Mouse (Mus musculus): ENCODE measurements around the gene Mapt. TPM values are rescaled to one million over a fixed set of nuclear protein-coding genes. Genes with fewer than 3 reads are reported as not detected.

The Mapt gene
- total and polyA plus RNA-seq, 2 experiments from 2014 or later, result 673 to 1,377 TPM

- Histone ChIP-seq H3K4me2 (ENCODE audit: low read depth, low read length, poor library complexity, severe bottlenecking) (no peak overlapping the region), H3K4me1 (ENCODE audit: insufficient read depth, low read length) (no peaks in the 10 kb centered on the region), H3K9ac (replicated peaks; ENCODE audit: low read length, poor library complexity, severe bottlenecking) (no peak overlapping the region), H3K27ac (ENCODE audit: low read depth, low read length) (no peak overlapping the region), H3K36me3 (ENCODE audit: insufficient read depth, low read length) (peaks cover 47% of the 10 kb centered on the region), H3K4me3 (ENCODE audit: low read depth, low read length) (no peak overlapping the region), H3K9me3 (ENCODE audit: low read length) (no peaks in the 10 kb centered on the region), H3K27me3 (ENCODE audit: insufficient read depth, low read length) (no peaks in the 10 kb centered on the region)
- no peak for TF ChIP-seq CTCF (IDR thresholded peaks at IDR 0.05)
- ATAC-seq (ENCODE audit: low FRiP score) (no peak), DNase-seq (ENCODE audit: low spot score) (no peak)
- WGBS, result 96% methylated on average over 7 of the region's 7 CpGs
Observed at GRCm38 (mm10) chr11:104305711-104306110, 74.5 kb downstream of the Mapt start.

- WGBS, result 93% methylated on average over 13 of the region's 13 CpGs
- H3K9ac ChIP-seq (replicated peaks; ENCODE audit: low read length, poor library complexity, severe bottlenecking), result no peak overlapping the region
- no peak for DNase-seq (ENCODE audit: low spot score)
- no peak for ATAC-seq (ENCODE audit: low FRiP score)
- no peak overlapping the region for H3K27ac ChIP-seq (ENCODE audit: low read depth, low read length)
- no peaks in the 10 kb centered on the region for H3K9me3 ChIP-seq (ENCODE audit: low read length)
- H3K4me1 ChIP-seq (ENCODE audit: insufficient read depth, low read length), result no peaks in the 10 kb centered on the region
- H3K36me3 ChIP-seq (ENCODE audit: insufficient read depth, low read length), result peaks cover 44% of the 10 kb centered on the region
- no peak overlapping the region for H3K4me2 ChIP-seq (ENCODE audit: low read depth, low read length, poor library complexity, severe bottlenecking)
- no peak for TF ChIP-seq CTCF (IDR thresholded peaks at IDR 0.05)
- H3K27me3 ChIP-seq (ENCODE audit: insufficient read depth, low read length), result no peaks in the 10 kb centered on the region
- H3K4me3 ChIP-seq (ENCODE audit: low read depth, low read length), result no peak overlapping the region
Observed at GRCm38 (mm10) chr11:104306483-104306882, 75.3 kb downstream of the Mapt start.

GRCm38 (mm10) chr11:104307136-104307535 is 75.9 kb downstream of the Mapt start:
- H3K27ac ChIP-seq (ENCODE audit: low read depth, low read length), result no peak overlapping the region
- H3K9me3 ChIP-seq (ENCODE audit: low read length), result no peaks in the 10 kb centered on the region
- ATAC-seq (ENCODE audit: low FRiP score) (no peak), DNase-seq (ENCODE audit: low spot score) (no peak)
- H3K27me3 ChIP-seq (ENCODE audit: insufficient read depth, low read length), result no peaks in the 10 kb centered on the region
- H3K4me2 ChIP-seq (ENCODE audit: low read depth, low read length, poor library complexity, severe bottlenecking), result no peak overlapping the region
- H3K4me3 ChIP-seq (ENCODE audit: low read depth, low read length), result no peak overlapping the region
- H3K4me1 ChIP-seq (ENCODE audit: insufficient read depth, low read length), result no peaks in the 10 kb centered on the region
- TF ChIP-seq CTCF (IDR thresholded peaks at IDR 0.05), result no peak
- H3K36me3 ChIP-seq (ENCODE audit: insufficient read depth, low read length), result peaks cover 40% of the 10 kb centered on the region
- WGBS, result 66% methylated on average over 4 of the region's 4 CpGs
- H3K9ac ChIP-seq (replicated peaks; ENCODE audit: low read length, poor library complexity, severe bottlenecking), result no peak overlapping the region

- peaks cover 39% of the 10 kb centered on the region for H3K36me3 ChIP-seq (ENCODE audit: insufficient read depth, low read length)
- no peaks in the 10 kb centered on the region for H3K4me1 ChIP-seq (ENCODE audit: insufficient read depth, low read length)
- H3K27me3 ChIP-seq (ENCODE audit: insufficient read depth, low read length), result no peaks in the 10 kb centered on the region
- no peak overlapping the region for H3K4me3 ChIP-seq (ENCODE audit: low read depth, low read length)
- TF ChIP-seq CTCF (IDR thresholded peaks at IDR 0.05), result no peak
- no peaks in the 10 kb centered on the region for H3K9me3 ChIP-seq (ENCODE audit: low read length)
- no peak overlapping the region for H3K27ac ChIP-seq (ENCODE audit: low read depth, low read length)
- no peak overlapping the region for H3K9ac ChIP-seq (replicated peaks; ENCODE audit: low read length, poor library complexity, severe bottlenecking)
- DNase-seq (ENCODE audit: low spot score), result no peak
- ATAC-seq (ENCODE audit: low FRiP score), result no peak
- 40% methylated on average over 12 of the region's 12 CpGs for WGBS
- H3K4me2 ChIP-seq (ENCODE audit: low read depth, low read length, poor library complexity, severe bottlenecking), result no peak overlapping the region
Observed at GRCm38 (mm10) chr11:104309377-104310225, 78.4 kb downstream of the Mapt start.

- H3K4me1 ChIP-seq (ENCODE audit: insufficient read depth, low read length), result no peaks in the 10 kb centered on the region
- no peaks in the 10 kb centered on the region for H3K27me3 ChIP-seq (ENCODE audit: insufficient read depth, low read length)
- no peak for DNase-seq (ENCODE audit: low spot score)
- H3K9ac ChIP-seq (replicated peaks; ENCODE audit: low read length, poor library complexity, severe bottlenecking), result no peak overlapping the region
- no peaks in the 10 kb centered on the region for H3K9me3 ChIP-seq (ENCODE audit: low read length)
- peaks cover 39% of the 10 kb centered on the region for H3K36me3 ChIP-seq (ENCODE audit: insufficient read depth, low read length)
- H3K4me2 ChIP-seq (ENCODE audit: low read depth, low read length, poor library complexity, severe bottlenecking), result no peak overlapping the region
- H3K27ac ChIP-seq (ENCODE audit: low read depth, low read length), result no peak overlapping the region
- no peak for ATAC-seq (ENCODE audit: low FRiP score)
- 25% methylated on average over 23 of the region's 23 CpGs for WGBS
- no peak for TF ChIP-seq CTCF (IDR thresholded peaks at IDR 0.05)
- H3K4me3 ChIP-seq (ENCODE audit: low read depth, low read length), result no peak overlapping the region
Observed at GRCm38 (mm10) chr11:104310226-104310887, 79.2 kb downstream of the Mapt start.

- ATAC-seq (ENCODE audit: low FRiP score), result no peak
- Histone ChIP-seq H3K27ac (ENCODE audit: low read depth, low read length) (no peak overlapping the region), H3K36me3 (ENCODE audit: insufficient read depth, low read length) (peaks cover 33% of the 10 kb centered on the region), H3K9me3 (ENCODE audit: low read length) (no peaks in the 10 kb centered on the region), H3K27me3 (ENCODE audit: insufficient read depth, low read length) (no peaks in the 10 kb centered on the region), H3K4me1 (ENCODE audit: insufficient read depth, low read length) (no peaks in the 10 kb centered on the region), H3K4me2 (ENCODE audit: low read depth, low read length, poor library complexity, severe bottlenecking) (no peak overlapping the region), H3K4me3 (ENCODE audit: low read depth, low read length) (no peak overlapping the region), H3K9ac (replicated peaks; ENCODE audit: low read length, poor library complexity, severe bottlenecking) (no peak overlapping the region)
- WGBS, result 70% methylated on average over 7 of the region's 7 CpGs
- no peak for DNase-seq (ENCODE audit: low spot score)
- TF ChIP-seq CTCF (IDR thresholded peaks at IDR 0.05), result peak; percentile 63
Observed at GRCm38 (mm10) chr11:104311643-104312042, 80.5 kb downstream of the Mapt start.

All from midbrain, postnatal 0 days (tissue).